Mouse (Mus musculus): ENCODE measurements around the gene Gm6356.
"Not testable (repeated sequence)": the region's sequence is repeated elsewhere in the genome, so short reads cannot be mapped to it uniquely, and the experiment has no call there.

The Gm6356 gene

GRCm38 (mm10) chr14:6973718-6974117, at the start of gene Gm6356:
Gene Gm6356, minus strand, starts transcription at chr14:6973818.
- DNase-seq, result not testable (repeated sequence)
